Mouse (Mus musculus): Measurements from ENCODE around the gene Ip6k2. TPM values are rescaled to one million over a fixed set of nuclear protein-coding genes. Genes with fewer than 3 reads are reported as not detected.
A peak's percentile ranks its signal among the peaks of the same experiment; 100 is the strongest.

The Ip6k2 gene
- polyA plus RNA-seq, 1 experiment, result 45.5 TPM

DNA sequence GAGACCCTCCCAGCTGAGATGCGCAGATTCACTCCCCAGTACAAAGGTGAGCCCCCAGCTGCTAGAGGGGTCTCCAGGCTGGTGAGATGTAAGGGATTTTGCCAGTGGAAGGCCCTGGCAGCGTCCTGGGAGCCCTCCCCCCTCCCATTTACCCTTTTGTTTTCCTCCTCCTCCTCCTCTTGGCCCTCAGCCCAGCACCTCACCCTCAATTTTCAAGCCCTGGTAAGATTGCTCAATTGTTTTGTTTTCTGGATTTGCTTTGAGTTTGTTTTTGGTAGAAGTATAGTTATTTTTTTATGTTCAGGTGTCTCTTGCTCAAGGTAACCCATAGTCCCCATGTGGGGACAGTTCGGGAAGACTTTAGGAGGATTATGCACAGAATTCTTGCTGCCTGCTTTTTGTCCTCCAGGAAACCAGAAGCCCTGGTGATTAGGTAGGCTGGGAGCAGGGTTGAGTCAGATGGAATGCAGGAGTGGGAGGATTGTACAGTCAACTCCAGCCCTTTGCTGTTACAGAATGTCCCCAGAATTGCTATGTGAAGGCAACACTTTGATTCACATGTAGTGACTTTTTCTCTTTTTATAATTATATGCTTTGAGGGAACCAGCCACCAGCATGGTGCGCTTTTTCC is 12.9 kb downstream of the Ip6k2 start:
- Histone ChIP-seq H3K36me3 (ENCODE audit: control insufficient read depth, insufficient read depth) (peaks cover 35% of the 10 kb centered on the region), H3K27me3 (ENCODE audit: control insufficient read depth, insufficient read depth, insufficient read length) (no peaks in the 10 kb centered on the region), H3K4me3 (peak overlapping the region; percentile 19), H3K4me2 (ENCODE audit: low read depth) (peak overlapping the region; percentile 94), H3K79me2 (ENCODE audit: control insufficient read depth, insufficient read depth) (peaks cover 79% of the 10 kb centered on the region), H3ac (ENCODE audit: control insufficient read depth, insufficient read length) (no peak overlapping the region)
- TF ChIP-seq CEBPB (IDR thresholded peaks at IDR 0.05; ENCODE audit: insufficient read depth, poor library complexity, severe bottlenecking), result peak; percentile 49; the same call in 1 of the 2 replicates
- no peak for TF ChIP-seq TCF12 (IDR thresholded peaks at IDR 0.05; ENCODE audit: insufficient read depth, poor library complexity, severe bottlenecking)
- TF ChIP-seq REST (IDR thresholded peaks at IDR 0.05; ENCODE audit: insufficient read depth, insufficient read length), result no peak

DNA sequence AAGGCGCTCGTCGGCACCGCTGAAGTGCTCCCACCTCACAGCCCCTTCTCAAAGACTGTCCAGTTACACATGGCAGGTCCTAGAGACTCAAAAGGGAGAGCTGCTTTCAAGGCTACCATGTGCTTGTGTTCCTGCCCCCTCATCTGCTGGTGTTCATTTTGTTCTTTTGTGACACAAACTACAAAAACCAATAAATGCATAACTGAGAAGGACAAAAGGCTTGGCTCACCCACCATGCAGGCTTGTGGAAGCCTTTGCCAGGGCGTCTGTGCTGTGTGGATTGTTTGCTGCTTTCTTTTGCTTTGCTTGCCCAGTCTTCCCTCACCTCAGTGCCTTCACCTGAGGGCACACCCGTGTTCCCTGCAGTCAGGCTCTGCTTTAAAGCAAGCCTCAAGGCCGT is 13.9 kb downstream of the Ip6k2 start:
- Histone ChIP-seq H3K4me3 (no peak overlapping the region), H3K79me2 (ENCODE audit: control insufficient read depth, insufficient read depth) (peaks cover 68% of the 10 kb centered on the region), H3K4me2 (ENCODE audit: low read depth) (peak overlapping the region; percentile 94), H3K36me3 (ENCODE audit: control insufficient read depth, insufficient read depth) (peaks cover 45% of the 10 kb centered on the region), H3K27me3 (ENCODE audit: control insufficient read depth, insufficient read depth, insufficient read length) (no peaks in the 10 kb centered on the region), H3ac (ENCODE audit: control insufficient read depth, insufficient read length) (no peak overlapping the region)
- no peak for TF ChIP-seq USF1 (IDR thresholded peaks at IDR 0.05; ENCODE audit: low read depth)
- no peak for TF ChIP-seq MAX (IDR thresholded peaks at IDR 0.05; ENCODE audit: low read depth)
- TF ChIP-seq POLR2A (IDR thresholded peaks at IDR 0.05; ENCODE audit: insufficient read length, low read depth), result no peak
- TF ChIP-seq MYOG (IDR thresholded peaks at IDR 0.05; ENCODE audit: control insufficient read depth in 1 of 3, insufficient read depth in 1 of 3, insufficient read length in 2 of 3, low read depth in 2 of 3), result no peak
- TF ChIP-seq CEBPB (IDR thresholded peaks at IDR 0.05; ENCODE audit: insufficient read depth, poor library complexity, severe bottlenecking), result no peak
- no peak for TF ChIP-seq REST (IDR thresholded peaks at IDR 0.05; ENCODE audit: insufficient read depth, insufficient read length)
- no peak for TF ChIP-seq POLR2AphosphoS2 (IDR thresholded peaks at IDR 0.05; ENCODE audit: insufficient read length, low read depth)
- TF ChIP-seq E2F4 (IDR thresholded peaks at IDR 0.05; ENCODE audit: insufficient read depth), result no peak
- no peak for TF ChIP-seq SRF (IDR thresholded peaks at IDR 0.05; ENCODE audit: control insufficient read depth, insufficient read length, low read depth)
- TF ChIP-seq MYOD1 (IDR thresholded peaks at IDR 0.05; ENCODE audit: control insufficient read depth in 1 of 3, insufficient read length in 2 of 3, low read depth in 2 of 3), result no peak

DNA sequence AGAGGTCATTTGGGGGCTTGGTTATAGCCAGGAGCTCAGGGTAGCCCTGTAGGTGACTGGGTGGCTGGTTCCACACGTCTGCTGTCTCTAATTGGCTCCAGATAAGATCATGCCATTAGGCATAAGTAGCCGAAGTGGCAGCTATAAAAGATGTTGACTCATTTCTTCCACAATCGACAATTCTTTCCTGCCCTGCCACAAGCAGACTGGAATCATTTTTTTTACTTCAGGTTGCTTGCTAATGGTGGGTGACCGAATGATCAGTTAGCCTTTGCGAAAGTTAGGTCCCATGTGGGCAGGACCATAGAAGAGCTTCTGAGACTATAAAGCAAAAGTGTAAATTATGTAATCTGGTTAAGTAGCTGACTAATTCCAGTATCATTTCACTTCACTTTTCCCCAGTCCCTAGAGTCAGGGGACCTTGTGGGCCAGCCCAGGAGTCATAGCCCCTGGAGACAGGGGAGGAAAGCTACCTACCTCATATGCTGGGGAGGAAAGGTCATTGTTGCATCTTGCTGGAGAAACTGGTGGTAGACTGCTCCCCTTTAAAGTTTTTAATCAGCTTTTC is 15.0 kb downstream of the Ip6k2 start:
- peak overlapping the region; percentile 94 for H3K4me2 ChIP-seq (ENCODE audit: low read depth)
- H3K27me3 ChIP-seq (ENCODE audit: control insufficient read depth, insufficient read depth, insufficient read length), result no peaks in the 10 kb centered on the region
- no peak for TF ChIP-seq MYOG (IDR thresholded peaks at IDR 0.05; ENCODE audit: control insufficient read depth in 1 of 3, insufficient read depth in 1 of 3, insufficient read length in 2 of 3, low read depth in 2 of 3)
- no peak for TF ChIP-seq MYOD1 (IDR thresholded peaks at IDR 0.05; ENCODE audit: control insufficient read depth in 1 of 3, insufficient read length in 2 of 3, low read depth in 2 of 3)
- TF ChIP-seq E2F4 (IDR thresholded peaks at IDR 0.05; ENCODE audit: insufficient read depth), result no peak
- no peak for TF ChIP-seq TCF3 (IDR thresholded peaks at IDR 0.05; ENCODE audit: insufficient read length, low read depth)
- no peak for TF ChIP-seq MAX (IDR thresholded peaks at IDR 0.05; ENCODE audit: low read depth)
- TF ChIP-seq CEBPB (IDR thresholded peaks at IDR 0.05; ENCODE audit: insufficient read depth, poor library complexity, severe bottlenecking), result no peak
- no peak for TF ChIP-seq SRF (IDR thresholded peaks at IDR 0.05; ENCODE audit: control insufficient read depth, insufficient read length, low read depth)
- no peak for TF ChIP-seq POLR2A (IDR thresholded peaks at IDR 0.05; ENCODE audit: insufficient read length, low read depth)
- no peak for TF ChIP-seq TCF12 (IDR thresholded peaks at IDR 0.05; ENCODE audit: insufficient read depth, poor library complexity, severe bottlenecking)
- TF ChIP-seq USF1 (IDR thresholded peaks at IDR 0.05; ENCODE audit: low read depth), result no peak
- TF ChIP-seq POLR2AphosphoS2 (IDR thresholded peaks at IDR 0.05; ENCODE audit: insufficient read length, low read depth), result no peak
- no peak for TF ChIP-seq REST (IDR thresholded peaks at IDR 0.05; ENCODE audit: insufficient read depth, insufficient read length)
- no peak overlapping the region for H3K4me3 ChIP-seq
- peaks cover 56% of the 10 kb centered on the region for H3K36me3 ChIP-seq (ENCODE audit: control insufficient read depth, insufficient read depth)
- H3ac ChIP-seq (ENCODE audit: control insufficient read depth, insufficient read length), result no peak overlapping the region
- peaks cover 57% of the 10 kb centered on the region for H3K79me2 ChIP-seq (ENCODE audit: control insufficient read depth, insufficient read depth)

DNA sequence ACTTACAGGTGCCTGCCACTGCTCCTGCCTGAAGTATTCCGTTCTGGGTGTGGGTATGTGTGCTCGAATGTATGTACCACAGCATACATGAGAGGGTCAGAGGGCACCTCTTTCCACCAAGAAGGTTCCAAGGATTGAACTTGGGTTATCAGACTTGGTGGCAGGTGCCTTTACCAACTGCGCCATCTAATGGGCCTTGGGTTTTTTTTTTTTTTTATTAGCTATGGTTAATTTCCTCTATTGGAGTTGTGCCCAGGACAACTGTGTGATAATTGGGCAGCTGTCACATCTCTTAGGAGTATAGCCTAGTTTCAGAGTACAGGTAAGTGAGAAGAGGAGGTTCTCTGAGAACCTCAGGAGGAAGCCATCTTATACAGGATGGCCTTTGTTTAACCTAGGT is 16.0 kb downstream of the Ip6k2 start:
- TF ChIP-seq POLR2A (IDR thresholded peaks at IDR 0.05; ENCODE audit: insufficient read length, low read depth) (no peak), MYOG (IDR thresholded peaks at IDR 0.05; ENCODE audit: control insufficient read depth in 1 of 3, insufficient read depth in 1 of 3, insufficient read length in 2 of 3, low read depth in 2 of 3) (no peak), SRF (IDR thresholded peaks at IDR 0.05; ENCODE audit: control insufficient read depth, insufficient read length, low read depth) (no peak), MYOD1 (IDR thresholded peaks at IDR 0.05; ENCODE audit: control insufficient read depth in 1 of 3, insufficient read length in 2 of 3, low read depth in 2 of 3) (no peak), MAX (IDR thresholded peaks at IDR 0.05; ENCODE audit: low read depth) (no peak)
- H3K4me2 ChIP-seq (ENCODE audit: low read depth), result no peak overlapping the region
- no peak overlapping the region for H3ac ChIP-seq (ENCODE audit: control insufficient read depth, insufficient read length)

DNA sequence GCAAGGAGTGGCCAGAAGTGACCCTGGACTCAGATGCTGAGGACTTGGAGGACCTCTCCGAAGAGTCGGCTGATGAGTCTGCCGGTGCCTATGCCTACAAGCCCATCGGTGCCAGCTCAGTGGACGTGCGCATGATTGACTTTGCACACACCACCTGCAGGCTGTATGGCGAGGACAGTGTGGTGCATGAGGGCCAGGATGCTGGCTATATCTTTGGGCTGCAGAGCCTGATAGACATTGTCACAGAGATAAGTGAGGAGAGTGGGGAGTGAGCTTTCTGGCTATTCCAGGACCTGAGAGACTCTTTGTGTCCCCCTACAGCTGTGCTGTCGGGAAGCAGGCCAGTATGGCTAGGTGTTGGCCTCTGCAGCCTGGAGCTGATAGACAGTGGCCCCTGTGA is 22.2 kb downstream of the Ip6k2 start:
- Histone ChIP-seq H3K36me3 (ENCODE audit: control insufficient read depth, insufficient read depth) (peaks cover 45% of the 10 kb centered on the region), H3K27me3 (ENCODE audit: control insufficient read depth, insufficient read depth, insufficient read length) (no peaks in the 10 kb centered on the region), H3K79me2 (ENCODE audit: control insufficient read depth, insufficient read depth) (no peaks in the 10 kb centered on the region), H3K4me2 (ENCODE audit: low read depth) (no peak overlapping the region), H3K4me3 (no peak overlapping the region), H3ac (ENCODE audit: control insufficient read depth, insufficient read length) (no peak overlapping the region)
- TF ChIP-seq CEBPB (IDR thresholded peaks at IDR 0.05; ENCODE audit: insufficient read depth, poor library complexity, severe bottlenecking) (no peak), MYOD1 (IDR thresholded peaks at IDR 0.05; ENCODE audit: control insufficient read depth in 1 of 3, insufficient read length in 2 of 3, low read depth in 2 of 3) (no peak), USF1 (IDR thresholded peaks at IDR 0.05; ENCODE audit: low read depth) (no peak), POLR2AphosphoS2 (IDR thresholded peaks at IDR 0.05; ENCODE audit: insufficient read length, low read depth) (peak; percentile 46)

More for the DNA sequence above, 16.0 kb downstream of the Ip6k2 start:
- Histone ChIP-seq H3K27me3 (ENCODE audit: control insufficient read depth, insufficient read depth, insufficient read length) (no peaks in the 10 kb centered on the region), H3K36me3 (ENCODE audit: control insufficient read depth, insufficient read depth) (peaks cover 60% of the 10 kb centered on the region), H3K79me2 (ENCODE audit: control insufficient read depth, insufficient read depth) (peaks cover 48% of the 10 kb centered on the region), H3K4me3 (no peak overlapping the region)
